ENCODE assay signal across 12 mouse cellular contexts in genomic region chr16:16542956-16543441, GRCm38 (mm10). TPM values are rescaled to one million over a fixed set of nuclear protein-coding genes. Genes with fewer than 3 reads are reported as not detected.
A peak's percentile ranks its signal among the peaks of the same experiment; 100 is the strongest.
DNase-seq lines count a peak whose midpoint lies in the region; ATAC-seq and TF ChIP-seq lines count a peak whose summit lies in the region.
"Had no signal": no experiment of that assay in that cellular context is flagged by ENCODE, and none has a peak within 500 bp of the region (broad histone marks: within the 10 kb centered on the region; RNA-seq: fewer than 3 reads in every experiment).

No protein-coding gene starts in this region.

- no peaks in the 10 kb centered on the region for H3K4me1 ChIP-seq in midbrain, postnatal 0 days (ENCODE audit: insufficient read depth, low read length)
- H3K4me1 ChIP-seq in midbrain, embryonic 15.5 days: no peaks in the 10 kb centered on the region
- H3K4me1 ChIP-seq in heart, embryonic 13.5 days: peaks cover 26% of the 10 kb centered on the region
- H3K4me1 ChIP-seq in midbrain, embryonic 14.5 days (ENCODE audit: control insufficient read depth, insufficient read depth, low read length): no peaks in the 10 kb centered on the region
- H3K4me1 ChIP-seq: stomach, embryonic 15.5 days had no signal

- no peaks in the 10 kb centered on the region for H3K27me3 ChIP-seq in midbrain, postnatal 0 days (ENCODE audit: insufficient read depth, low read length)
- H3K27me3 ChIP-seq in midbrain, embryonic 15.5 days (replicated peaks): no peaks in the 10 kb centered on the region
- H3K27me3 ChIP-seq in heart, embryonic 13.5 days (replicated peaks): no peaks in the 10 kb centered on the region
- no peaks in the 10 kb centered on the region for H3K27me3 ChIP-seq in midbrain, embryonic 14.5 days (ENCODE audit: control insufficient read depth, insufficient read depth, low read length)
- H3K27me3 ChIP-seq: stomach, embryonic 15.5 days had no signal

- no peak overlapping the region for H3K9ac ChIP-seq in midbrain, postnatal 0 days (replicated peaks; ENCODE audit: low read length, poor library complexity, severe bottlenecking)
- no peak overlapping the region for H3K9ac ChIP-seq in midbrain, embryonic 15.5 days
- no peak overlapping the region for H3K9ac ChIP-seq in heart, embryonic 13.5 days
- no peak overlapping the region for H3K9ac ChIP-seq in midbrain, embryonic 14.5 days (replicated peaks; ENCODE audit: low read length)
- H3K9ac ChIP-seq: stomach, embryonic 15.5 days had no signal

- H3K27ac ChIP-seq in midbrain, postnatal 0 days (ENCODE audit: low read depth, low read length): no peak overlapping the region
- no peak overlapping the region for H3K27ac ChIP-seq in midbrain, embryonic 15.5 days
- H3K27ac ChIP-seq in heart, embryonic 13.5 days (replicated peaks): peak overlapping the region; percentile 17
- no peak overlapping the region for H3K27ac ChIP-seq in midbrain, embryonic 14.5 days (replicated peaks; ENCODE audit: low read depth, low read length)
- H3K27ac ChIP-seq: stomach, embryonic 15.5 days had no signal

- WGBS in midbrain, postnatal 0 days: 66% methylated on average over 3 of the region's 3 CpGs
- 79% methylated on average over 3 of the region's 3 CpGs for WGBS in midbrain, embryonic 15.5 days
- WGBS in heart, embryonic 13.5 days: 37% methylated on average over 3 of the region's 3 CpGs
- 77% methylated on average over 3 of the region's 3 CpGs for WGBS in midbrain, embryonic 14.5 days

- peak; percentile 91 for DNase-seq in heart, adult 11 months
- no peak for DNase-seq in heart, postnatal 25 days (ENCODE audit: low spot score)
- DNase-seq in midbrain, postnatal 0 days (ENCODE audit: low spot score): peak; percentile 30
- no peak for DNase-seq in spleen, adult 12 weeks (ENCODE audit: low spot score)
- DNase-seq in kidney, postnatal 36 days: no peak
- DNase-seq in midbrain, embryonic 14.5 days: no peak
- DNase-seq: kidney, postnatal 4 days; left cerebral cortex, postnatal 4 days had no signal

- no peaks in the 10 kb centered on the region for H3K36me3 ChIP-seq in midbrain, postnatal 0 days (ENCODE audit: insufficient read depth, low read length)
- no peaks in the 10 kb centered on the region for H3K36me3 ChIP-seq in midbrain, embryonic 15.5 days (replicated peaks)
- H3K36me3 ChIP-seq in heart, embryonic 13.5 days: no peaks in the 10 kb centered on the region
- H3K36me3 ChIP-seq in midbrain, embryonic 14.5 days (ENCODE audit: control insufficient read depth, insufficient read depth, low read length): peaks cover 6% of the 10 kb centered on the region
- H3K36me3 ChIP-seq: stomach, embryonic 15.5 days had no signal

- H3K4me3 ChIP-seq in midbrain, postnatal 0 days (ENCODE audit: low read depth, low read length): no peak overlapping the region
- H3K4me3 ChIP-seq in midbrain, embryonic 15.5 days: no peak overlapping the region
- H3K4me3 ChIP-seq in heart, embryonic 13.5 days: no peak overlapping the region
- no peak overlapping the region for H3K4me3 ChIP-seq in midbrain, embryonic 14.5 days (replicated peaks; ENCODE audit: low read depth, low read length)
- H3K4me3 ChIP-seq: stomach, embryonic 15.5 days had no signal

- no peak for ATAC-seq in midbrain, postnatal 0 days (ENCODE audit: low FRiP score)
- ATAC-seq in midbrain, embryonic 15.5 days (replicated peaks): no peak
- no peak for ATAC-seq in heart, embryonic 13.5 days (ENCODE audit: extremely low read depth, insufficient number of reproducible peaks, low FRiP score, low TSS enrichment)
- no peak for ATAC-seq in midbrain, embryonic 14.5 days (ENCODE audit: low FRiP score, low TSS enrichment)
- ATAC-seq: CD4-positive, CD25-positive, alpha-beta regulatory T cell, adult 4 months had no signal

- TF ChIP-seq CTCF in midbrain, postnatal 0 days (IDR thresholded peaks at IDR 0.05): no peak

- intact Hi-C loops in heart, postnatal 25 days (cut with DNase I): no loop called here

- no peak overlapping the region for H3K4me2 ChIP-seq in midbrain, postnatal 0 days (ENCODE audit: low read depth, low read length, poor library complexity, severe bottlenecking)
- H3K4me2 ChIP-seq in midbrain, embryonic 15.5 days: no peak overlapping the region
- no peak overlapping the region for H3K4me2 ChIP-seq in heart, embryonic 13.5 days
- no peak overlapping the region for H3K4me2 ChIP-seq in midbrain, embryonic 14.5 days (ENCODE audit: low read length)
- H3K4me2 ChIP-seq: stomach, embryonic 15.5 days had no signal

- no peaks in the 10 kb centered on the region for H3K9me3 ChIP-seq in midbrain, postnatal 0 days (ENCODE audit: low read length)
- no peaks in the 10 kb centered on the region for H3K9me3 ChIP-seq in midbrain, embryonic 15.5 days
- H3K9me3 ChIP-seq in heart, embryonic 13.5 days: no peaks in the 10 kb centered on the region
- no peaks in the 10 kb centered on the region for H3K9me3 ChIP-seq in midbrain, embryonic 14.5 days (ENCODE audit: control insufficient read depth, low read length)
- H3K9me3 ChIP-seq: stomach, embryonic 15.5 days had no signal

RNA-seq across cellular contexts. Expression of gene Fgd4, which starts 57.4 kb away (rescaled TPM):
- total RNA-seq in heart, postnatal 25 days (2021): 10 to 100 TPM; 48.1 to 50.0 TPM
- total RNA-seq in midbrain, postnatal 0 days (2014; rRNA removed): 36.3 and 38.1 TPM in 2 replicates
- polyA plus RNA-seq in midbrain, postnatal 0 days (2015; fragmentation: Nextera tagmentation; extraction: Ambion mirVana): 9.2 and 11.7 TPM in 2 replicates
- polyA plus RNA-seq in midbrain, embryonic 15.5 days (2015; fragmentation: Nextera tagmentation; extraction: Ambion mirVana): 18.6 and 23.7 TPM in 2 replicates
- 8.2 and 8.6 TPM in 2 replicates for polyA plus RNA-seq in heart, embryonic 13.5 days (2015; fragmentation: Nextera tagmentation; extraction: Ambion mirVana)
- polyA plus RNA-seq in midbrain, embryonic 14.5 days (2014; fragmentation: Nextera tagmentation; extraction: Ambion mirVana): 24.3 and 25.5 TPM in 2 replicates

Comparison
In these comparisons a context has a peak if more than half of its experiments do, and no peak if none do; other contexts are left out.
1. DNase-seq: peak in heart, adult 11 months (single experiment) and midbrain, postnatal 0 days (single experiment); none in heart, postnatal 25 days (single experiment), spleen, adult 12 weeks (single experiment), kidney, postnatal 36 days (0 of 2) and midbrain, embryonic 14.5 days (single experiment).